Mouse (Mus musculus): Measurements from ENCODE around the gene Galr3. TPM values are rescaled to one million over a fixed set of nuclear protein-coding genes. Genes with fewer than 3 reads are reported as not detected.

The Galr3 gene
- polyA plus RNA-seq, 1 experiment from 2014 or later: 0.34 TPM

- peaks cover 8% of the 10 kb centered on the region; the same call in 1 of the 2 replicates for H3K4me1 ChIP-seq (replicated peaks; ENCODE audit: control insufficient read depth, insufficient read depth)
- no peak for ATAC-seq (ENCODE audit: low FRiP score, low TSS enrichment)
- H3K9ac ChIP-seq (ENCODE audit: low read length): peak overlapping the region; percentile 100; the same call in 1 of the 2 replicates
- H3K27ac ChIP-seq (replicated peaks): no peak overlapping the region
- TF ChIP-seq CTCF (IDR thresholded peaks at IDR 0.05; ENCODE audit: low read depth) (no peak), EP300 (optimal IDR thresholded peaks at IDR 0.05) (no peak)
- H3K27me3 ChIP-seq (ENCODE audit: control insufficient read depth, insufficient read depth, low read length): no peaks in the 10 kb centered on the region
- no peaks in the 10 kb centered on the region for H3K9me3 ChIP-seq (ENCODE audit: control insufficient read depth, low read length)
- H3K36me3 ChIP-seq (ENCODE audit: control insufficient read depth, insufficient read depth, low read length): no peaks in the 10 kb centered on the region
- peak overlapping the region; percentile 84 for H3K4me3 ChIP-seq (ENCODE audit: low read depth, low read length)
- H3K4me2 ChIP-seq (replicated peaks; ENCODE audit: low read depth): peak overlapping the region; percentile 96
- no peak for DNase-seq (ENCODE audit: low spot score)
- 39% methylated on average over 14 of the region's 14 CpGs for WGBS
Observed at GRCm38 (mm10) chr15:79026511-79027290, 15.0 kb upstream of the Galr3 start.

- Histone ChIP-seq H3K27me3 (ENCODE audit: control insufficient read depth, insufficient read depth, low read length) (no peaks in the 10 kb centered on the region), H3K4me3 (ENCODE audit: low read depth, low read length) (peak overlapping the region; percentile 84), H3K4me1 (replicated peaks; ENCODE audit: control insufficient read depth, insufficient read depth) (peaks cover 8% of the 10 kb centered on the region; the same call in 1 of the 2 replicates), H3K9ac (ENCODE audit: low read length) (peak overlapping the region; percentile 100), H3K9me3 (ENCODE audit: control insufficient read depth, low read length) (no peaks in the 10 kb centered on the region), H3K36me3 (ENCODE audit: control insufficient read depth, insufficient read depth, low read length) (no peaks in the 10 kb centered on the region), H3K4me2 (replicated peaks; ENCODE audit: low read depth) (peak overlapping the region; percentile 96), H3K27ac (replicated peaks) (peak overlapping the region; percentile 99)
- DNase-seq (ENCODE audit: low spot score): peak; percentile 47
- peak; percentile 8; the same call in 1 of the 2 replicates for ATAC-seq (ENCODE audit: low FRiP score, low TSS enrichment)
- no peak for TF ChIP-seq CTCF (IDR thresholded peaks at IDR 0.05; ENCODE audit: low read depth)
- no peak for TF ChIP-seq EP300 (optimal IDR thresholded peaks at IDR 0.05)
- WGBS: 6% methylated on average over 45 of the region's 46 CpGs
Observed at GRCm38 (mm10) chr15:79027291-79028205, 14.1 kb upstream of the Galr3 start.

GRCm38 (mm10) chr15:79028237-79028738, 13.4 kb upstream of the Galr3 start, which contains the start of gene H1f0:
TSS of gene H1f0 (plus strand) at chr15:79028450.
- Histone ChIP-seq H3K9me3 (ENCODE audit: control insufficient read depth, low read length) (no peaks in the 10 kb centered on the region), H3K27ac (replicated peaks) (peak within 1 kb of the TSS; percentile 99), H3K27me3 (ENCODE audit: control insufficient read depth, insufficient read depth, low read length) (no peaks in the 10 kb centered on the region), H3K4me2 (replicated peaks; ENCODE audit: low read depth) (peak within 1 kb of the TSS; percentile 96), H3K9ac (ENCODE audit: low read length) (peak within 1 kb of the TSS; percentile 100), H3K4me3 (ENCODE audit: low read depth, low read length) (peak within 1 kb of the TSS; percentile 84), H3K36me3 (ENCODE audit: control insufficient read depth, insufficient read depth, low read length) (no peaks in the 10 kb centered on the region), H3K4me1 (replicated peaks; ENCODE audit: control insufficient read depth, insufficient read depth) (peaks cover 8% of the 10 kb centered on the region; the same call in 1 of the 2 replicates)
- TF ChIP-seq EP300 (optimal IDR thresholded peaks at IDR 0.05) (peak; percentile 63), CTCF (IDR thresholded peaks at IDR 0.05; ENCODE audit: low read depth) (peak; percentile 11; the same call in 1 of the 2 replicates)
- 0% methylated on average over 35 of the region's 58 CpGs for WGBS
- DNase-seq (ENCODE audit: low spot score) (peak; percentile 96), ATAC-seq (ENCODE audit: low FRiP score, low TSS enrichment) (peak; percentile 82)

- no peaks in the 10 kb centered on the region for H3K9me3 ChIP-seq (ENCODE audit: control insufficient read depth, low read length)
- DNase-seq (ENCODE audit: low spot score) (no peak), ATAC-seq (ENCODE audit: low FRiP score, low TSS enrichment) (no peak)
- H3K4me1 ChIP-seq (replicated peaks; ENCODE audit: control insufficient read depth, insufficient read depth): peaks cover 8% of the 10 kb centered on the region; the same call in 1 of the 2 replicates
- H3K4me2 ChIP-seq (replicated peaks; ENCODE audit: low read depth): peak overlapping the region; percentile 96
- H3K4me3 ChIP-seq (ENCODE audit: low read depth, low read length): peak overlapping the region; percentile 84
- H3K27ac ChIP-seq (replicated peaks): peak overlapping the region; percentile 99
- TF ChIP-seq EP300 (optimal IDR thresholded peaks at IDR 0.05): no peak
- TF ChIP-seq CTCF (IDR thresholded peaks at IDR 0.05; ENCODE audit: low read depth): no peak
- no peaks in the 10 kb centered on the region for H3K36me3 ChIP-seq (ENCODE audit: control insufficient read depth, insufficient read depth, low read length)
- peak overlapping the region; percentile 100 for H3K9ac ChIP-seq (ENCODE audit: low read length)
- no peaks in the 10 kb centered on the region for H3K27me3 ChIP-seq (ENCODE audit: control insufficient read depth, insufficient read depth, low read length)
- 9% methylated on average over 16 of the region's 16 CpGs for WGBS
Observed at GRCm38 (mm10) chr15:79028823-79029484, 12.7 kb upstream of the Galr3 start.

- H3K4me3 ChIP-seq (ENCODE audit: low read depth, low read length): peak overlapping the region; percentile 84
- WGBS: under 1% methylated on average over 11 of the region's 11 CpGs
- no peaks in the 10 kb centered on the region for H3K27me3 ChIP-seq (ENCODE audit: control insufficient read depth, insufficient read depth, low read length)
- H3K9ac ChIP-seq (ENCODE audit: low read length): peak overlapping the region; percentile 100
- TF ChIP-seq EP300 (optimal IDR thresholded peaks at IDR 0.05) (no peak), CTCF (IDR thresholded peaks at IDR 0.05; ENCODE audit: low read depth) (no peak)
- peak overlapping the region; percentile 96 for H3K4me2 ChIP-seq (replicated peaks; ENCODE audit: low read depth)
- no peak for ATAC-seq (ENCODE audit: low FRiP score, low TSS enrichment)
- no peak for DNase-seq (ENCODE audit: low spot score)
- H3K9me3 ChIP-seq (ENCODE audit: control insufficient read depth, low read length): no peaks in the 10 kb centered on the region
- no peaks in the 10 kb centered on the region for H3K36me3 ChIP-seq (ENCODE audit: control insufficient read depth, insufficient read depth, low read length)
- H3K4me1 ChIP-seq (replicated peaks; ENCODE audit: control insufficient read depth, insufficient read depth): peaks cover 8% of the 10 kb centered on the region; the same call in 1 of the 2 replicates
- peak overlapping the region; percentile 99 for H3K27ac ChIP-seq (replicated peaks)
Observed at GRCm38 (mm10) chr15:79029519-79030241, 12.0 kb upstream of the Galr3 start.

All from stomach, postnatal 0 days (tissue).